Mouse (Mus musculus) layer of hippocampus, adult 2 months (tissue): ENCODE measurements around the gene Prdx4. TPM values are rescaled to one million over a fixed set of nuclear protein-coding genes. Genes with fewer than 3 reads are reported as not detected.
"Not testable (repeated sequence)": the region's sequence is repeated elsewhere in the genome, so short reads cannot be mapped to it uniquely, and the experiment has no call there.

Source experiments
- DNase-seq, 2 experiments: peaks; one replicate each; pipeline ENCODE4 v3.0.0; 2022; ENCODE audit warnings: low spot score in 2 of 2
- H3K27ac ChIP-seq: fragments of 200-600 bp; 2 replicates; pipeline ENCODE4 v1.8.1; 2022
- H3K4me3 ChIP-seq: fragments of 200-600 bp; 2 replicates; pipeline ENCODE4 v1.8.1; 2022; ENCODE audit warnings: mild to moderate bottlenecking
- CTCF ChIP-seq: fragments of 200-600 bp; conservative IDR thresholded peaks from 2 replicates; pipeline ENCODE4 v1.8.1; 2022; ENCODE audit warnings: antibody characterized with exemption, mild to moderate bottlenecking, moderate library complexity
- long read RNA-seq, 2 experiments: library from polyadenylated mRNA; stranded (forward); transcript quantifications; one replicate each; pipeline ENCODE4 v2.0.0; 2021; ENCODE audit warnings: borderline mapping rate in 2 of 2
- total RNA-seq, 2 experiments: library from RNA; stranded (reverse); gene quantifications; 2 replicates each; pipeline ENCODE4 v1.2.3; 2021

Gene Prdx4
- 10 to 100 TPM; 15.2 to 20.7 TPM for total RNA-seq
- long read RNA-seq, experiment 1, transcript Prdx4-201 (7 exons, 990 nt), result major isoform, 9 of 9 reads
- long read RNA-seq, experiment 1, partial matches to known transcripts, result 0 of 9 reads
- long read RNA-seq, experiment 1, other reads (novel, unspliced or antisense), result 0 of 9 reads
- long read RNA-seq, experiment 2, transcript Prdx4-201 (7 exons, 990 nt), result major isoform, 5 of 5 reads
- long read RNA-seq, experiment 2, partial matches to known transcripts, result 0 of 5 reads
- long read RNA-seq, experiment 2, other reads (novel, unspliced or antisense), result 0 of 5 reads

- H3K27ac ChIP-seq, result no peak within 1 kb of the TSS
- no peak for DNase-seq
- H3K4me3 ChIP-seq, result no peak within 1 kb of the TSS
- TF ChIP-seq CTCF, result no peak
Measured at GRCm38 (mm10) chrX:155340654-155341053, at the start of gene Prdx4. Prdx4 (minus strand) TSS chrX:155340754.

GRCm38 (mm10) chrX:155376538-155376937 is 36.0 kb upstream of the Prdx4 start:
- no peak overlapping the region for H3K27ac ChIP-seq
- no peak overlapping the region for H3K4me3 ChIP-seq
- TF ChIP-seq CTCF, result peak; percentile 75
- peak in 1 of 2 experiments; percentile 16 for DNase-seq

GRCm38 (mm10) chrX:155375458-155375857 is 34.9 kb upstream of the Prdx4 start:
- no peak for DNase-seq
- peak; percentile 70 for TF ChIP-seq CTCF
- no peak overlapping the region for H3K27ac ChIP-seq
- H3K4me3 ChIP-seq, result no peak overlapping the region

GRCm38 (mm10) chrX:155370110-155370509 is 29.6 kb upstream of the Prdx4 start:
- H3K4me3 ChIP-seq, H3K27ac ChIP-seq, DNase-seq: not testable (repeated sequence)

- no peak for DNase-seq
- H3K27ac ChIP-seq, result no peak overlapping the region
- no peak overlapping the region for H3K4me3 ChIP-seq
- TF ChIP-seq CTCF, result no peak
Measured at GRCm38 (mm10) chrX:155365095-155365494, 24.5 kb upstream of the Prdx4 start.

GRCm38 (mm10) chrX:155346249-155346648 is 5.7 kb upstream of the Prdx4 start:
- Histone ChIP-seq H3K27ac (no peak overlapping the region), H3K4me3 (no peak overlapping the region)
- no peak for DNase-seq
- TF ChIP-seq CTCF, result no peak

GRCm38 (mm10) chrX:155337905-155338721 is 2.4 kb downstream of the Prdx4 start:
- peak; percentile 58 to 75 for DNase-seq
- Histone ChIP-seq H3K27ac (peak overlapping the region; percentile 67; the same call in 1 of the 2 replicates), H3K4me3 (peak overlapping the region; percentile 68)
- TF ChIP-seq CTCF, result no peak

- no peak for TF ChIP-seq CTCF
- DNase-seq, result no peak
- no peak overlapping the region for H3K27ac ChIP-seq
- H3K4me3 ChIP-seq, result peak overlapping the region; percentile 68
Measured at GRCm38 (mm10) chrX:155337567-155337904, 3.0 kb downstream of the Prdx4 start.

- peak; percentile 87 for TF ChIP-seq CTCF
- DNase-seq, result peak in 1 of 2 experiments; percentile 42
Measured at GRCm38 (mm10) chrX:155318005-155318404, 22.5 kb downstream of the Prdx4 start.

GRCm38 (mm10) chrX:155306390-155306789 is 34.2 kb downstream of the Prdx4 start:
- no peak for DNase-seq
- Histone ChIP-seq H3K4me3 (no peak overlapping the region), H3K27ac (no peak overlapping the region)

More at GRCm38 (mm10) chrX:155318005-155318404, 22.5 kb downstream of the Prdx4 start:
- Histone ChIP-seq H3K27ac (no peak overlapping the region), H3K4me3 (no peak overlapping the region)

GRCm38 (mm10) chrX:155280427-155281044 is 60.0 kb downstream of the Prdx4 start:
- no peak overlapping the region for H3K27ac ChIP-seq
- TF ChIP-seq CTCF, result no peak
- no peak for DNase-seq
- H3K4me3 ChIP-seq, result no peak overlapping the region

More at GRCm38 (mm10) chrX:155306390-155306789, 34.2 kb downstream of the Prdx4 start:
- peak; percentile 50 for TF ChIP-seq CTCF

- no peak for DNase-seq
- TF ChIP-seq CTCF, result no peak
- Histone ChIP-seq H3K27ac (no peak overlapping the region), H3K4me3 (no peak overlapping the region)
Measured at GRCm38 (mm10) chrX:155278483-155278882, 62.1 kb downstream of the Prdx4 start.

Other genes starting within 250 kb of the Prdx4 start
- not detected for gene Magea2, start 247.1 kb downstream of the Prdx4 start, total RNA-seq
- gene Cldn34b2, start 212.3 kb downstream of the Prdx4 start, total RNA-seq, result not detected
- 10 to 100 TPM; 59.7 to 63.0 TPM for gene Sat1, start 124.3 kb downstream of the Prdx4 start, total RNA-seq
- 10 to 100 TPM; 19.3 to 19.8 TPM for gene Acot9, start 78.3 kb downstream of the Prdx4 start, total RNA-seq